17 mouse cellular contexts compared by ENCODE assay signal in genomic region chr5:147832842-147833241, GRCm38 (mm10). TPM values are rescaled to one million over a fixed set of nuclear protein-coding genes. Genes with fewer than 3 reads are reported as not detected.
DNase-seq lines count a peak whose midpoint lies in the region; ATAC-seq and TF ChIP-seq lines count a peak whose summit lies in the region.
"Had no signal": no experiment of that assay in that cellular context is flagged by ENCODE, and none has a peak within 500 bp of the region (broad histone marks: within the 10 kb centered on the region; RNA-seq: fewer than 3 reads in every experiment).

No protein-coding gene starts in this region.

- H3K36me3 ChIP-seq in heart, embryonic 10.5 days = no peaks in the 10 kb centered on the region
- H3K36me3 ChIP-seq in hindbrain, embryonic 15.5 days = no peaks in the 10 kb centered on the region
- H3K36me3 ChIP-seq in hindbrain, embryonic 13.5 days = no peaks in the 10 kb centered on the region
- no peaks in the 10 kb centered on the region for H3K36me3 ChIP-seq in MEL (ENCODE audit: control insufficient read depth in 1 of 2, insufficient read depth in 2 of 2, low read length in 2 of 2)
- no peaks in the 10 kb centered on the region for H3K36me3 ChIP-seq in thymus, adult 2 months (ENCODE audit: control insufficient read depth, insufficient read depth, low read length)
- H3K36me3 ChIP-seq: forebrain, embryonic 12.5 days; liver, embryonic 13.5 days had no signal

- intact Hi-C loops in heart, postnatal 36 days (cut with DNase I) = no loop called here

- no peak for TF ChIP-seq POLR2A in MEL (IDR thresholded peaks at IDR 0.05; ENCODE audit: control insufficient read depth in 1 of 2, insufficient read depth in 1 of 2, low read depth in 1 of 2, low read length in 2 of 2, poor library complexity in 1 of 2)
- no peak for TF ChIP-seq POLR2A in thymus, adult 2 months (IDR thresholded peaks at IDR 0.05; ENCODE audit: control insufficient read depth, extremely low read depth, insufficient read depth, low read length, poor library complexity)

- DNase-seq in heart, embryonic 10.5 days (ENCODE audit: low spot score) = no peak
- DNase-seq in heart, postnatal 36 days = no peak
- DNase-seq in MEL (ENCODE audit: low read depth, low spot score) = no peak
- peak; percentile 31 for DNase-seq in lung, postnatal 10 days
- DNase-seq in thymus, adult 2 months = no peak
- DNase-seq: cerebellum, postnatal 14 days; gastrocnemius, postnatal 36 days; kidney, adult 9 months; liver, embryonic 13.5 days; retina, postnatal 1 day; thymus, postnatal 14 days had no signal

- H3K9me3 ChIP-seq in heart, embryonic 10.5 days = no peaks in the 10 kb centered on the region
- H3K9me3 ChIP-seq in hindbrain, embryonic 15.5 days = no peaks in the 10 kb centered on the region
- no peaks in the 10 kb centered on the region for H3K9me3 ChIP-seq in hindbrain, embryonic 13.5 days
- no peaks in the 10 kb centered on the region for H3K9me3 ChIP-seq in MEL (replicated peaks; ENCODE audit: insufficient read depth, low read length)
- H3K9me3 ChIP-seq: forebrain, embryonic 12.5 days; liver, embryonic 13.5 days had no signal

- no peak for TF ChIP-seq RAD21 in MEL (IDR thresholded peaks at IDR 0.05; ENCODE audit: low read depth, low read length)

- peaks cover 15% of the 10 kb centered on the region for H3K4me1 ChIP-seq in heart, embryonic 10.5 days
- H3K4me1 ChIP-seq in hindbrain, embryonic 15.5 days (replicated peaks) = peaks cover 4% of the 10 kb centered on the region
- H3K4me1 ChIP-seq in hindbrain, embryonic 13.5 days (replicated peaks) = peaks cover 4% of the 10 kb centered on the region; the same call in 1 of the 2 replicates
- no peaks in the 10 kb centered on the region for H3K4me1 ChIP-seq in MEL (ENCODE audit: control insufficient read depth in 1 of 2, insufficient read depth in 2 of 2, low read length in 2 of 2)
- H3K4me1 ChIP-seq in thymus, adult 2 months (replicated peaks; ENCODE audit: control insufficient read depth, insufficient read depth, low read length) = no peaks in the 10 kb centered on the region
- H3K4me1 ChIP-seq: liver, embryonic 13.5 days had no signal

- 37% methylated on average over 14 of the region's 14 CpGs for WGBS in heart, embryonic 10.5 days
- WGBS in hindbrain, embryonic 15.5 days = 43% methylated on average over 14 of the region's 14 CpGs
- WGBS in hindbrain, embryonic 13.5 days = 39% methylated on average over 14 of the region's 14 CpGs
- WGBS in thymus, adult 2 months = 56% methylated on average over 14 of the region's 14 CpGs

- H3K27ac ChIP-seq in heart, embryonic 10.5 days = 0 out of 2 replicates have a peak overlapping the region, but pooled peaks have one; percentile 47
- H3K27ac ChIP-seq in hindbrain, embryonic 15.5 days (replicated peaks) = no peak overlapping the region
- H3K27ac ChIP-seq in hindbrain, embryonic 13.5 days = no peak overlapping the region
- H3K27ac ChIP-seq in MEL (ENCODE audit: control insufficient read depth, low read depth, low read length) = no peak overlapping the region
- no peak overlapping the region for H3K27ac ChIP-seq in thymus, adult 2 months (ENCODE audit: control insufficient read depth, insufficient read depth, low read length)
- H3K27ac ChIP-seq: forebrain, embryonic 12.5 days; hindbrain, embryonic 14.5 days; liver, embryonic 13.5 days had no signal

- H3K79me2 ChIP-seq in MEL (ENCODE audit: control insufficient read depth, insufficient read depth, low read length, poor library complexity) = no peaks in the 10 kb centered on the region

- no peak overlapping the region for H3K9ac ChIP-seq in hindbrain, embryonic 15.5 days
- no peak overlapping the region for H3K9ac ChIP-seq in hindbrain, embryonic 13.5 days
- no peak overlapping the region for H3K9ac ChIP-seq in MEL (ENCODE audit: control insufficient read depth, low read depth, low read length, poor library complexity, severe bottlenecking)
- H3K9ac ChIP-seq: forebrain, embryonic 12.5 days; hindbrain, embryonic 14.5 days; liver, embryonic 13.5 days had no signal

- H3K4me2 ChIP-seq in hindbrain, embryonic 15.5 days = 0 out of 2 replicates have a peak overlapping the region, but pooled peaks have one; percentile 23
- no peak overlapping the region for H3K4me2 ChIP-seq in hindbrain, embryonic 13.5 days
- H3K4me2 ChIP-seq: forebrain, embryonic 12.5 days; hindbrain, embryonic 14.5 days; liver, embryonic 13.5 days had no signal

- TF ChIP-seq EP300 in MEL (IDR thresholded peaks at IDR 0.05; ENCODE audit: low read depth in 1 of 2, low read length in 2 of 2) = no peak

- no peak for TF ChIP-seq CTCF in MEL (IDR thresholded peaks at IDR 0.05 in 2 of 3, conservative IDR thresholded peaks at IDR 0.05 in 1 of 3; ENCODE audit: control insufficient read depth in 1 of 3, insufficient read depth in 1 of 3, low read depth in 2 of 3, low read length in 3 of 3, poor library complexity in 1 of 3, severe bottlenecking in 1 of 3)
- TF ChIP-seq CTCF in thymus, adult 2 months (IDR thresholded peaks at IDR 0.05; ENCODE audit: borderline replicate concordance, control insufficient read depth, extremely low read depth, insufficient read depth, low read length, poor library complexity) = no peak

- peaks cover 3% of the 10 kb centered on the region; the same call in 1 of the 2 replicates for H3K27me3 ChIP-seq in heart, embryonic 10.5 days (ENCODE audit: insufficient read depth, poor library complexity, severe bottlenecking)
- peaks cover 3% of the 10 kb centered on the region; the same call in 1 of the 2 replicates for H3K27me3 ChIP-seq in hindbrain, embryonic 15.5 days
- H3K27me3 ChIP-seq in hindbrain, embryonic 13.5 days = peaks cover 10% of the 10 kb centered on the region
- peaks cover 0 to 1% of the 10 kb centered on the region in 2 experiments; a peak in 1 of 4 replicates for H3K27me3 ChIP-seq in MEL (ENCODE audit: control insufficient read depth in 1 of 2, insufficient read depth in 2 of 2, low read length in 2 of 2)
- H3K27me3 ChIP-seq in thymus, adult 2 months (ENCODE audit: control insufficient read depth, insufficient read depth, low read length) = no peaks in the 10 kb centered on the region

- H3K4me3 ChIP-seq in heart, embryonic 10.5 days = no peak overlapping the region
- H3K4me3 ChIP-seq in hindbrain, embryonic 15.5 days = no peak overlapping the region
- H3K4me3 ChIP-seq in hindbrain, embryonic 13.5 days = no peak overlapping the region
- no peak overlapping the region for H3K4me3 ChIP-seq in MEL (ENCODE audit: control insufficient read depth in 1 of 2, insufficient read depth in 1 of 2, low read depth in 2 of 2, low read length in 2 of 2)
- H3K4me3 ChIP-seq in thymus, adult 2 months (ENCODE audit: control insufficient read depth, insufficient read depth, low read length) = no peak overlapping the region
- H3K4me3 ChIP-seq: forebrain, embryonic 12.5 days; liver, embryonic 13.5 days; megakaryocyte, embryonic 14.5 days had no signal

- ATAC-seq in hindbrain, embryonic 15.5 days (ENCODE audit: low FRiP score, low read depth) = no peak
- no peak for ATAC-seq in hindbrain, embryonic 13.5 days (ENCODE audit: low FRiP score)
- no peak for ATAC-seq in activated CD4-positive, CD25-positive, alpha-beta regulatory T cell, adult 4 months

TF ChIP-seq in MEL, 35 proteins besides CTCF, POLR2A, EP300 and RAD21:
- TF ChIP-seq E2F4 (IDR thresholded peaks at IDR 0.05; ENCODE audit: borderline replicate concordance, low read depth, low read length) (no peak), USF1 (IDR thresholded peaks at IDR 0.05; ENCODE audit: low read depth, low read length) (0 out of 2 replicates have a peak, but pooled peaks have one; percentile 19)

RNA-seq across cellular contexts. Expression of gene Pomp, which starts 27.4 kb away (rescaled TPM):
- 392 and 458 TPM in 2 replicates for polyA plus RNA-seq in heart, embryonic 10.5 days (2016; fragmentation: Nextera tagmentation; extraction: Ambion mirVana)
- 100 to 1,000 TPM; 132 to 140 TPM for total RNA-seq in heart, postnatal 36 days (2021)
- 461 and 478 TPM in 2 replicates for polyA plus RNA-seq in hindbrain, embryonic 15.5 days (2015; fragmentation: Nextera tagmentation; extraction: Ambion mirVana)
- polyA plus RNA-seq in hindbrain, embryonic 13.5 days (2015; fragmentation: Nextera tagmentation; extraction: Ambion mirVana) = 532 and 548 TPM in 2 replicates
- total RNA-seq in MEL (2012; rRNA removed) = 324 and 348 TPM in 2 replicates
- 100 to 1,000 TPM in 1 of 2 experiments, not detected in 1; 500 TPM for polyA plus RNA-seq in MEL (2012; ENCODE audit: insufficient read depth in 1 of 2, insufficient read length in 2 of 2, low read depth in 1 of 2, low replicate concordance in 2 of 2, missing spikeins in 1 of 2)
- polyA plus RNA-seq in activated CD4-positive, CD25-positive, alpha-beta regulatory T cell, adult 4 months (2017; shearing (Covaris generic)) = 100 to 1,000 TPM; 278 to 593 TPM
- 54.7 and 68.6 TPM in 2 replicates for polyA plus RNA-seq in thymus, adult 2 months (2012; rRNA removed)
